Mouse (Mus musculus) E14TG2a.4 (cell line): ENCODE measurements at regions not wholly inside any gene's neighbourhood (a gene's known extent, or its start where the extent isn't known, plus 50 kb on each side); places are given as distances from the start of the nearest gene placed in this dataset.
A peak's percentile ranks its signal among the peaks of the same experiment; 100 is the strongest.
"Not testable (repeated sequence)": the region's sequence is repeated elsewhere in the genome, so short reads cannot be mapped to it uniquely, and the experiment has no call there.

ENCODE experiments used
- H3K27me3 ChIP-seq: 2 replicates; pipeline ENCODE4 v1.6.1; 2014; ENCODE audit warnings: low read length, control low read depth; ENCODE audit not compliant: insufficient read depth
- H3K36me3 ChIP-seq: 2 replicates; pipeline ENCODE4 v1.6.1; 2014; ENCODE audit warnings: low read length, control low read depth; ENCODE audit not compliant: insufficient read depth
- H3K4me1 ChIP-seq: replicated peaks from 2 replicates; pipeline ENCODE4 v1.6.1; 2014; ENCODE audit warnings: low read depth, low read length, control low read depth
- H3K4me3 ChIP-seq: replicated peaks from 2 replicates; pipeline ENCODE4 v1.5.1; 2014; ENCODE audit warnings: mild to moderate bottlenecking, low read length
- H3K9me3 ChIP-seq: 2 replicates; pipeline ENCODE4 v1.6.1; 2014; ENCODE audit warnings: low read length, control low read depth
- CTCF ChIP-seq: conservative IDR thresholded peaks from 2 replicates; pipeline ENCODE4 v1.5.1; 2014; ENCODE audit warnings: low read length
- NANOG ChIP-seq: IDR thresholded peaks from 2 replicates; pipeline ENCODE4 v1.6.1; 2014; ENCODE audit warnings: borderline replicate concordance, low read length, mixed read lengths
- POU5F1 ChIP-seq: IDR thresholded peaks from 2 replicates; pipeline ENCODE4 v1.6.1; 2014; ENCODE audit warnings: low read length, borderline replicate concordance

DNA sequence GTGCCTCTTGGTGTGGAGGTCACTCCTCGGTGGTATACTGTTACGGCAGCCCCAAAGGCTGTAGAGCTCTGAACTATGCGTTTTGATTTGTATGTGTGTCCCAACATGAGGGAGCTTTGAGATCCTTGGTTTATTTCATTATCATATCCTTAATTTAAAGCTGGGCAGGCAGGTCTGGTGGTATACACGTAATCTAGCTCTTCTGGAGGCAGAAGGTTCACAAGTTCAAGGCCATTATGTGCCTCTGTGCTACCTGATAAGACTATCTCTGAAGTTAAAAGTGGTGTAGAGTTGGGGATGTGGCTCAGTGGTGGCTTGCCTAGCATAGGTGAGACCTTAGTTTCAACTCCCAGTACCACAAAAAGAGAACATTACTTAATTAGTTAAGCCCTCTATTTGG lies 199.1 kb upstream of the Hmga2 start:
- Histone ChIP-seq H3K4me3 (no peak overlapping the region), H3K36me3 (no peaks in the 10 kb centered on the region; the same call in 1 of the 2 replicates), H3K27me3 (no peaks in the 10 kb centered on the region), H3K4me1 (peaks cover 10% of the 10 kb centered on the region; the same call in 1 of the 2 replicates), H3K9me3 (peaks cover 74% of the 10 kb centered on the region)
- TF ChIP-seq POU5F1 (no peak), CTCF (no peak), NANOG (no peak)

DNA sequence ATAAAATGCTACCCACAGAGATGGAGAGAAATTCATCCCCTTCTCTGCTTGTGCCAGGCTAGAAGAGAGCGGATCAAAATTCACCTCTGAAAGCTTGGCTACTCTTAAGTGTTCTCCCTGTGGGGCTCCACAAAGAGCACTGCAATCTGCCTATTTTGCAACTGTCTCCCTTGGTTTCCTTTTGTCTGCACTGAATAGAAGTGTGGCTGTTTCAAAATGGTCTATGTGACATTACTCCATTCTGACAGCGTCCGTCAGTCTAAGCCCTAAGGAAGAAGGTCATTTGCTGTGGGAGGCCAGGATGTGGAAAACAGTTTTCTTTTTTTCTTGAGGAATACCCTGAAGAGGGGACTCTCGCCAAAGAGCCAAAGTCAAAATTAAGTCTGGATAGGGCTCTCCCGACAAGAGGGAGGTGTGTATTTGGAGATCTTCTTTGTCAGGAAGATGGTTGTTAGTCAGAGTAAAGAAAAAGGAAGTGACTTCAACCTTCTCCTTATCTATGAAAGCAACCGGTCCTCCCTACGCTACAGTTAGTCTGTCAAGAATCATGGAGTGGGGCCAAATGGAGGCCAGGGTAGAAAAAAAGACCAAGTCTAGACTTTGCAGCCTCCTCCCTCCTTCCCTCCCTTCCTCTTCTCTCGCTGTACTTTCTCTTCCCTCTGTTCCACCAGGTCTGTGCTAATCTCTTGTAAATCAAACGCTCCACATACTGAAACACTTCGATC lies 198.2 kb upstream of the Hmga2 start:
- TF ChIP-seq POU5F1, result no peak
- TF ChIP-seq CTCF, result no peak
- TF ChIP-seq NANOG, result no peak
- Histone ChIP-seq H3K4me3 (no peak overlapping the region), H3K4me1 (peaks cover 10% of the 10 kb centered on the region; the same call in 1 of the 2 replicates), H3K27me3 (no peaks in the 10 kb centered on the region), H3K9me3 (peaks cover 67% of the 10 kb centered on the region), H3K36me3 (no peaks in the 10 kb centered on the region; the same call in 1 of the 2 replicates)

DNA sequence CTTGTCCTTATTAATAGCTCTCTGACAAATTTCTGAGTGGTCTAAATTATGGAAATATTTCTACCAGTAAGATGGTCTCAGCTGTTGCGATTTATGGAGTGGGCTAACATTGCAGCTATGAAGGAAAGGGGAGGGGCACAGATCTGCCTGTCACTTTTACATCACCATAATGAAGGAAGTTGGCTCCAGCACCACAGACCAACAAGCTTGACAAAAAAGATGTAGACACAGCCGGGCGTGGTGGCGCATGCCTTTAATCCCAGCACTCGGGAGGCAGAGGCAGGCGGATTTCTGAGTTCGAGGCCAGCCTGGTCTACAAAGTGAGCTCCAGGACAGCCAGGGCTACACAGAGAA lies 191.4 kb upstream of the Hmga2 start:
- H3K4me3 ChIP-seq, H3K9me3 ChIP-seq, H3K27me3 ChIP-seq, H3K4me1 ChIP-seq, H3K36me3 ChIP-seq: not testable (repeated sequence)

DNA sequence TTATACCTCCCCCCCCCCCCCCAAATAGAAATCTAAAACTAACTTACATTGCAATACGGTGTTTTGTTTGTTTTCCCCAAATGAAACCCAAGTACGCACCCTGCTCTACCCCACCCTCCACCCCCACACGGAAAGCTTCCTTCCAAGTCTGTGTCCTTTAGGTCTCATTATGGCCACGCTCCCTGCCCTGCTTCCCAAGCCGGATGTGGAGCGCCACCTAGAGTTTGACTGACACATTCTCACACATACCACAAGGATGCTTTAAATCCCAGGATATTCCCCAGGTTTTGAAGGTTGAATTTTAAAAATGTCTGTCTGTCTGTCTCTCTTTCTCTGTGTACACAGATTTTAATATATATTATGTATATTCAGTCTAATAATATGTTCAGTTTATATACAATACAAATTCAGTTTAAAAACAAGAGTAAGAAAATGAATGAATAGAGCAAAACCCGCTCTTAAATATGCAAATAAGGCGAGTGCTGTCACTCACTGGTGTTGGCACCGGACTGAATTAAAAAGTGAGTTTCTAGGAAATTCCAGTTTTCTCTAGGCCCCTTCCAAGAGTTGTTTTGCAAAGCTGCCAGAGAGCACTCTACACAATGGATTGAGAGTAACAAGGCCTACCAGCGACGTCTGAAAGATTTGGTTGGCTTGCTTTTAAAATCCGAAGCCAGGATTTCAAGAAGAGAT lies 190.9 kb upstream of the Hmga2 start:
- no peak overlapping the region for H3K4me3 ChIP-seq
- TF ChIP-seq NANOG (no peak), POU5F1 (no peak), CTCF (peak; percentile 48)
- no peaks in the 10 kb centered on the region; the same call in 1 of the 2 replicates for H3K27me3 ChIP-seq
- no peaks in the 10 kb centered on the region for H3K4me1 ChIP-seq
- H3K9me3 ChIP-seq, result peaks cover 5% of the 10 kb centered on the region; the same call in 1 of the 2 replicates
- no peaks in the 10 kb centered on the region for H3K36me3 ChIP-seq

DNA sequence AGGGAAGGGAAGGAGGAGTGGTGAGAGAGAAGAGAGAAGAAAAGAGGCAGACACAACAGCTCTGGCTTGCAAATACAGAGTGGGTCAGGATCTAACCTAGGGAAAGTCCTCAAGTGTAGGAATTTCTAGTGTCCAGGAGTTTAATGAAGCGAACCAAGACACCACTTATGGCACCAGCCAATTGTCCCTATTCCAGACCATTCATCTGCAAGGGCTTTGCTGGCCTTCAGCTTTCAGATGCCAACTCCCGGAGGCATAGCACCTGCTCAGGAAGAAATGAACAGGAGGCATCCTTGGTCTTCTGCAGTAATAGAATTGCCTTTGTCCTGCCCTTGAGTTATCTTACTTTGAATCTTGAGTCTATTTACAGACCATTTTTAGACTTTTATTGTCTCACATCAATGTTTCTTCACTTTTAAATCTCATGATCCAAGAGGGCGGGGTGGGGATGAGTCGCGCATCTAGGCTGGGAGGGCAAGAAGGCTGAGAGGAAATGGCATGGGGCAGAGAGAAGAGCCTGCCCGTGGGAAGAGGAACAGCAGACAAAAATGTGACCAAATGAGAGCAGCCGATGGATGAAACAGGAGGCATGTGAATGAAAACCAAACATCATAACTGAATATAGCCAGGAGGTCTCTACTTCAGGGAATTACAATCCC lies 190.1 kb upstream of the Hmga2 start:
- no peaks in the 10 kb centered on the region for H3K36me3 ChIP-seq
- no peaks in the 10 kb centered on the region; the same call in 1 of the 2 replicates for H3K27me3 ChIP-seq
- no peaks in the 10 kb centered on the region for H3K4me1 ChIP-seq
- H3K9me3 ChIP-seq, result peaks cover 9% of the 10 kb centered on the region
- H3K4me3 ChIP-seq, result no peak overlapping the region
- TF ChIP-seq POU5F1, result no peak
- no peak for TF ChIP-seq NANOG
- no peak for TF ChIP-seq CTCF

DNA sequence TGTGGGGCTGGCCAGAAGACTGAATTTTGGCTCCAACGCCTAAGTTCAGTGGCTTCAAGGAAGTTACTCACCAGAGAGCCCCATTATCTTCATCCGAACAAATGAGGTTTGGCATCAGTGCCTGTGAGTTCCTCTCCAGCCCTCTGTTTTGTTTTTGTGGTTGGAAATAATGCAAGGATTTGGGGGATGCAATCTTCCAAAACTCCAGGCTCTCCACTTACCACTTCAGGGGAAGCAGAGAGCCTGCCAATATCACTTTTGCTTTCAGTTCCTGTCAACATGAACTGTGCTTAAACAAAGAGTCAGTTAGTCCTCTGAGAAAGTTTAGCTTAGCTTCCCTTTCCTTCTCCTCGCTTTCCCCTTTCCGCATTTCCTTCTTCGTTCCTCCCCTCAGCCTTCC lies 189.4 kb upstream of the Hmga2 start:
- Histone ChIP-seq H3K36me3 (no peaks in the 10 kb centered on the region), H3K4me1 (no peaks in the 10 kb centered on the region), H3K4me3 (no peak overlapping the region), H3K27me3 (no peaks in the 10 kb centered on the region; the same call in 1 of the 2 replicates), H3K9me3 (peaks cover 12% of the 10 kb centered on the region)
- no peak for TF ChIP-seq CTCF
- no peak for TF ChIP-seq NANOG
- no peak for TF ChIP-seq POU5F1

DNA sequence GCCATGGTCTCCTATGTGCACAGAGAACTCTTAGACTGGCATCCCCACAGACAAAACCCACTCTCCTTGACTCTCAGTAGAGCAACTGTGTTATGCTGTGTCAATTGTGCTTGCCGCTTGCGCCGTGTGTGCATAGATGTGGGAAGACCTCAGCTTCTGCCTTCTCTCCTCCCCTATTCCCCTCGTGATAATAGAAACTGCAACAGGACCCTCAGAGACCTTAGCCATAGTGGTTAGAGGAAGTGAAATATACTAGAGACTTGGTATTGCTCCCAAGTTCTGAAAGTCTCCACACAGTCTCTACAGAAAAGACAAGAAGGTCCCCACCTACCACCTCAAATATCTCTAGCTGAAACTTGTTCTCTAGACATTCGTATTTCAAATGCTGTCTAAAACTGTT lies 188.2 kb upstream of the Hmga2 start:
- TF ChIP-seq CTCF (no peak), POU5F1 (no peak), NANOG (no peak)
- H3K4me3 ChIP-seq, result no peak overlapping the region
- no peaks in the 10 kb centered on the region for H3K4me1 ChIP-seq
- H3K9me3 ChIP-seq, result peaks cover 24% of the 10 kb centered on the region
- no peaks in the 10 kb centered on the region; the same call in 1 of the 2 replicates for H3K27me3 ChIP-seq
- H3K36me3 ChIP-seq, result no peaks in the 10 kb centered on the region

DNA sequence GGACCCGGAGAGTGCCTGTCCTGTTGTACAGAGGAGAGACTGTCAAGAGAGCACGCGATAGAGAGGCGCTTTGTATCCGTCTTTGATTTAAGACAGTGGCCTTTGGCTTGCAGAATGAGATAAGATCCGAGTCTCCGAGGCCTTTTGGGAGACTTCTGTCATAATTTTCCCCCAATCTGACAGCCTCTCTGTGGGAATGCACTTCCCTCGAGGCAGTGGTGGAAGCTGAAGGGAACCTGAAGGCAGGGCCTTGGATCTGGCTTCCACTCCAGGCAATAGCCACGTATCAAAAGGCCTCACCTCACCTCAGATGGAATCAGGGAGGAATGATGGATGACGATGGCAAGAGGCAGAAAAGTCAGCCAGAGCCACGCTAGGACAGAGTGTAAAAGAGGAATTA lies 187.1 kb upstream of the Hmga2 start:
- TF ChIP-seq CTCF, result no peak
- no peak for TF ChIP-seq POU5F1
- TF ChIP-seq NANOG, result no peak
- no peak overlapping the region for H3K4me3 ChIP-seq
- no peaks in the 10 kb centered on the region; the same call in 1 of the 2 replicates for H3K27me3 ChIP-seq

More for the DNA sequence above, 187.1 kb upstream of the Hmga2 start:
- Histone ChIP-seq H3K36me3 (no peaks in the 10 kb centered on the region), H3K4me1 (no peaks in the 10 kb centered on the region), H3K9me3 (peaks cover 28% of the 10 kb centered on the region)
